Mouse (Mus musculus) hindbrain, postnatal 0 days (tissue): Measurements from ENCODE around the gene Fgd5. TPM values are rescaled to one million over a fixed set of nuclear protein-coding genes. Genes with fewer than 3 reads are reported as not detected.

Experiments
- ATAC-seq: fragments of 200-750 bp; cut with Nextera tagmentation; 2 replicates; pipeline ENCODE4 v1.8.0; 2017; ENCODE audit warnings: mild to moderate bottlenecking, moderate TSS enrichment, moderate library complexity
- DNase-seq: peaks from one replicate; pipeline ENCODE4 v3.0.0-alpha.2; 2015; ENCODE audit warnings: low spot score
- H3K27ac ChIP-seq: fragments of 300-500 bp; sonication (generic); 2 replicates; pipeline ENCODE4 v1.5.1; 2014; ENCODE audit warnings: mild to moderate bottlenecking
- H3K27me3 ChIP-seq: fragments of 300-500 bp; sonication (generic); 2 replicates; pipeline ENCODE4 v1.6.1; 2014; ENCODE audit warnings: low read length, mixed read lengths; ENCODE audit not compliant: insufficient read depth
- H3K36me3 ChIP-seq: fragments of 300-500 bp; sonication (generic); 2 replicates; pipeline ENCODE4 v1.6.1; 2014; ENCODE audit warnings: low read length, mixed read lengths; ENCODE audit not compliant: insufficient read depth
- H3K4me1 ChIP-seq: fragments of 300-500 bp; sonication (generic); 2 replicates; pipeline ENCODE4 v1.6.1; 2014; ENCODE audit warnings: antibody characterized with exemption, low read length, mixed read lengths; ENCODE audit not compliant: insufficient read depth
- H3K4me2 ChIP-seq: fragments of 300-500 bp; sonication (generic); 2 replicates; pipeline ENCODE4 v1.6.1; 2014; ENCODE audit warnings: low read depth, mild to moderate bottlenecking, low read length, moderate library complexity, mixed read lengths
- H3K4me3 ChIP-seq: fragments of 300-500 bp; sonication (generic); 2 replicates; pipeline ENCODE4 v1.5.1; 2014; ENCODE audit warnings: low read length
- H3K9ac ChIP-seq: fragments of 300-500 bp; sonication (generic); replicated peaks from 2 replicates; pipeline ENCODE4 v1.6.1; 2014; ENCODE audit warnings: mild to moderate bottlenecking, low read length, moderate library complexity, mixed read lengths
- H3K9me3 ChIP-seq: fragments of 300-500 bp; sonication (generic); 2 replicates; pipeline ENCODE4 v1.6.1; 2016; ENCODE audit warnings: low read length, mixed read lengths
- CTCF ChIP-seq: IDR thresholded peaks from 2 replicates; pipeline ENCODE4 v1.5.1; 2016; ENCODE audit warnings: antibody characterized with exemption, control low read depth, low read depth
- WGBS: fragments of 180-500 bp; shearing (Covaris S2); extraction: QIAGEN DNeasy Blood & Tissue Kit; methylation state at CpG from one replicate; pipeline ENCODE4 v1.1.7; 2014; 5-methylcytosine and 5-hydroxymethylcytosine counted together
- polyA plus RNA-seq: library from polyadenylated mRNA; unstranded; fragments of >200 nt; fragmentation: Nextera tagmentation; extraction: Ambion mirVana; gene quantifications from 2 replicates; pipeline ENCODE4 v1.2.1, GENCODE M21; 2015
- total RNA-seq: library from RNA; depleted of rRNA; stranded (reverse); fragments of >200 nt; gene quantifications from 2 replicates; pipeline ENCODE4 v1.2.3, GENCODE M21; 2014; rRNA removed

Gene Fgd5
- total and polyA plus RNA-seq, 2 experiments from 2014 or later, result 9.4 to 17.7 TPM

DNA sequence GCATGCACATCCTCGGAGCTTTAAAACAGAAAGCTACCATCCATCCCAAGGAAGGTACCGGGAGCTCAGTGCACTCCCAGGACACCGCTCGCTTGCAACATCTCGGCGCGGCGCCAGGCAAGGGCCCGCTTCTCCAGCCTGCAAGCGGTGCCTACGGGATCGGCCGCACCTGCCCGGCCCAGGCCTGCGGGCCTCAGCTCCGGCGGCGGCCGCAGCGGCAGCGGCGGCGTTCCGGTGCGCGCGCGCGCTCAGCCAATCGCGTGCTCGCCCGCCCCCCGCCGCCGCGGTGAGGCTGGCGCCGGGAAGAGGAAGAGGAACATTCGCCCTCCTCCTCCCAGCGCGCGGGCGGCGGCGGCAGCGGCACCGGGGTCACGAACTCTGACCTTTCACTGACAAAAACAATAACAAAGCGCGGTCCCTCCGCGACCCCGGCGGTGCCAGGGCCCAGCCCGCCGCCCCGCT is 112.5 kb downstream of the Fgd5 start, which contains the start of gene Nr2c2:
Gene Nr2c2, plus strand, starts transcription at position 261 of the 462 bp plus-strand sequence.
- peak within 1 kb of the TSS; percentile 99 for H3K9ac ChIP-seq
- DNase-seq, result peak; percentile 94
- peak within 1 kb of the TSS; percentile 99 for H3K27ac ChIP-seq
- H3K36me3 ChIP-seq, result no peaks in the 10 kb centered on the region
- no peak for TF ChIP-seq CTCF
- 0% methylated on average over 49 of the region's 58 CpGs for WGBS
- H3K27me3 ChIP-seq, result no peaks in the 10 kb centered on the region
- H3K9me3 ChIP-seq, result no peaks in the 10 kb centered on the region
- peak; percentile 66 for ATAC-seq
- H3K4me3 ChIP-seq, result peak within 1 kb of the TSS; percentile 98
- H3K4me2 ChIP-seq, result peak within 1 kb of the TSS; percentile 77
- 0 out of 2 replicates have a peak, but pooled peaks cover 10% of the 10 kb centered on the region for H3K4me1 ChIP-seq

DNA sequence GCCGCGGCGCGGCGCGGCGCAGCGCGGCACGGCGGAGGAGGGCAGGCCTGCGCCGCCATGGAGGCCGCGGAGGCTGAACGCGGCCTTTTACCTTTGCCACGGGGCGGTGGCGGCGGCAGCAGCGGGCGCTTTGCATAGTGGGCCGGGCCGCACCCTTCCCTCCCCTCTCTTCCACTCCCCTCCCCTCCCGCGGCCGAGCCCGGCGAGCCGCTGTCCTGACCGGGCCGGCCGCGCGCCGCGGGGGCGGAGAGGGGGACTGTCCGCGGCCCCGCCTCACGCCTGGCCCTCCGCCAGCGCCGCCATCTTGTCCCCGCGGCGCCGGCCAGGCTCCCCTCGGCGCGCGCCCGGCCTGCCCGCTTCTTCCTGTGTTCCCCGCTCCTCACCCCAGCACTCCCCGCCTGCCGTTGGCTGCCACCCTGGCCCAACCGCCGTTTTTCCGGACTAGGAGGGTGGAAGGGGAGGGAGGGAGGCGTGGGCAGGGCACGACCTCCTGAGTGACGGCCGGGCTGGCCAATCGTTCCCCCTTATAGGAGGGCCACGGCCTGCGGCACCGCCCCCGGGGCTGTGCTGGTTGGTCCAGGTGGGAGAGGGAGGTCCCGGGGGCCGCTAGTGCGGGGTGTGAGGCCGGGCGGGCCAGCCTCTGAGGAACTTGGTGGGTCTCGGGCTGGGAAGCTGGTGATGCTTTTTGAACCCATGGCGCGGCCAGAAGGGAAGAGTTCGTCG is 113.2 kb downstream of the Fgd5 start:
- peak overlapping the region; percentile 98 for H3K4me3 ChIP-seq
- 0 out of 2 replicates have a peak, but pooled peaks cover 10% of the 10 kb centered on the region for H3K4me1 ChIP-seq

DNA sequence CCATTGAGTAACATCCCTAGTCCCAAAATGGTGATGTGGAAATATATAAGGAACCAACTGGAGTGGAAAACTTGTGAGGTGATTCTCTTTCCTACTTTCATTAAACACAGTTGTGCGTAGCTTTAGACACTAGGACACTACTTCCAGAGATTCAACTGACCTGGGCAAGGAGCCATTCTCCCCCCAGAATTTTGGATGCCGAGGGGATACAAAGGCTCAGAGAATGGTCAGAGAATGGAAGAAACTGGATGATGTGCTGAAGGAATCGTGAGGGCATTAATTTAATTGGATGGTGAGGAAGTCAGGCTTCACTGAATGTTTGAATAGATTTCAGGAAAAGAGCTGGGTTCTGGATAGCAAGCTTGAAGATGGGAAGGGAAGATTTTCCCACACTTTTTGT is 114.1 kb downstream of the Fgd5 start:
- H3K9me3 ChIP-seq, result no peaks in the 10 kb centered on the region
- TF ChIP-seq CTCF, result no peak
- ATAC-seq, result no peak
- H3K27ac ChIP-seq, result peak overlapping the region; percentile 99
- peak overlapping the region; percentile 98 for H3K4me3 ChIP-seq
- WGBS, result 7% methylated on average over 3 of the region's 3 CpGs
- peak overlapping the region; percentile 99 for H3K9ac ChIP-seq
- H3K36me3 ChIP-seq, result no peaks in the 10 kb centered on the region
- no peak for DNase-seq
- H3K4me2 ChIP-seq, result peak overlapping the region; percentile 77
- H3K4me1 ChIP-seq, result 0 out of 2 replicates have a peak, but pooled peaks cover 10% of the 10 kb centered on the region
- no peaks in the 10 kb centered on the region for H3K27me3 ChIP-seq

More for the DNA sequence above, 113.2 kb downstream of the Fgd5 start:
- Histone ChIP-seq H3K9me3 (no peaks in the 10 kb centered on the region), H3K9ac (peak overlapping the region; percentile 99), H3K27me3 (no peaks in the 10 kb centered on the region), H3K36me3 (no peaks in the 10 kb centered on the region), H3K27ac (peak overlapping the region; percentile 99), H3K4me2 (peak overlapping the region; percentile 77)
- whole genome bisulfite sequencing, result 0% methylated on average over 57 of the region's 81 CpGs
- ATAC-seq (peak; percentile 98), DNase-seq (peak; percentile 99)
- TF ChIP-seq CTCF, result no peak

DNA sequence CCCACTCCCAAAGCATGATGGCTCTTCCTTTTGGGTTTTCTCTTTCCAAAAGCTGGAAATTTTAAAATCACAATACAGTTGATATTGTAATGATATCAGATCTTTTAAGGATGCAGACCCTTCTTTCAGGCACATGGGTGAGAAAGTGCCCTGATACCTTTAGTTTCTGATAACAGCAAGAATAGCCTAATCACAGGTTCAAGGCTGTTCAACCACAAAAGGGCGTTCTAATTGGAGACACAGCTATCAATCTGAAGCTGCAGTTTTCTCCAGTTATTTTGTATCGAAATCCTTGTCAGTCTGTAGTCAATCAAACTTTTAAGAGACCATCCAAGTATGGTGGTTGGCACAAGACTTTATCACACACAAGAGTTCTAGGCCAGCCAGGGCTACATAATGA is 115.2 kb downstream of the Fgd5 start:
- H3K4me2 ChIP-seq, result no peak overlapping the region
- WGBS, result 91% methylated on average over 2 of the region's 2 CpGs
- H3K4me3 ChIP-seq, result no peak overlapping the region
- H3K27ac ChIP-seq, result no peak overlapping the region
- no peaks in the 10 kb centered on the region for H3K27me3 ChIP-seq
- TF ChIP-seq CTCF, result no peak
- 0 out of 2 replicates have a peak, but pooled peaks cover 10% of the 10 kb centered on the region for H3K4me1 ChIP-seq
- H3K9ac ChIP-seq, result no peak overlapping the region
- H3K36me3 ChIP-seq, result no peaks in the 10 kb centered on the region
- no peak for ATAC-seq
- no peak for DNase-seq
- no peaks in the 10 kb centered on the region for H3K9me3 ChIP-seq

DNA sequence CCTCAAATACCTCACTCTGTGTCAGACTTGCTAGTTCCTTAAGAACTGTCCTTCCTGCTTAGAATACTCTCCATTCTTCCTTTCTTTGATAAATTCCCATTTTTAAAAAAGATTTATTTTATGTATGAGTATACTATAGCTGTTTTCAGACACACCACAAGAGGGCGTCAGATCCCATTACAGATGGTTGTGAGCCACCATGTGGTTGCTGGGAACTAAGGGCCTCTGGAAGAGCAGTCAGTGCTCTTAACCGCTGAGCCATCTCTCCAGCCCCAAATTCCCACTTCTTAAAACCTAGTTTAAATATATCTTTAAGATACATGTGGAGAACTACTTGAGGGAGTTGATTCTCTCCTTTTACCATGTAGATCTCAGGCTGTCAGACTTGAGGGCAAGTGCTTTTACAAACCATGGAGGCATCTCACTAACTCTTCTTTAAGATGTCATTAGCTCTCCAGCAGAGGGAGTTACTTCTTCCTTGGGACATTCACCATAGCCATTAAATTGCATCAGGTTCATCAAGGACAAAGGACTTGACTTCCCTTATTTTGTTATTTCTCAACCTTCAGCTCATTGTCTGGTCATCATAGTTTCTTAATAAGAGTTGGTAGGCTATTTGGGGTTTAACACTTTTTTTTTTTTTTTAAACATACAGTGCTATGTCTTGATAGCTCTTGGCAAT is 122.1 kb downstream of the Fgd5 start:
- H3K27me3 ChIP-seq, result no peaks in the 10 kb centered on the region
- DNase-seq (no peak), ATAC-seq (no peak)
- no peak overlapping the region for H3K27ac ChIP-seq
- H3K9me3 ChIP-seq, result no peaks in the 10 kb centered on the region
- no peak; the same call in 1 of the 2 replicates for TF ChIP-seq CTCF
- 75% methylated on average over 2 of the region's 2 CpGs for WGBS
- H3K9ac ChIP-seq, result no peak overlapping the region
- no peaks in the 10 kb centered on the region for H3K4me1 ChIP-seq
- H3K4me2 ChIP-seq, result no peak overlapping the region
- H3K36me3 ChIP-seq, result peaks cover 6% of the 10 kb centered on the region; the same call in 1 of the 2 replicates
- H3K4me3 ChIP-seq, result no peak overlapping the region

DNA sequence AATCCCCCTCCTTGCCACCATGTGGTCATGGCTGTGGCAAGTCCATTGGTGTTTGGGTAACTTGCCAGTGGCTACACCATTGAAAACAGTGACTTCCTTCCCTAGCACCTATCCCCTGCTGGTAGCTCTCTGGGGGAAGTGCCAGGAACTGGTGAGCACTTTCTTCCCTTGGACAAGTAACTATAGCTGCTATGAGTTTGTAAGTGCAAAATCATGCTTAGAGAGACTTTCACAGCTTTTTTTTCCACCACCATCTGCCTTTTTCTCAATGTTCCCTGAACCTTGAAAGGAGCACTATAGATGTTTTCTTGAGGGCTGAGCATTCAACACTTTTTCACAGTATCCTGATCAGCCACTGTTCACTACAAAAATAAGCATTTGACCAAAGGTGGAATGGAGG is 145.9 kb downstream of the Fgd5 start:
- DNase-seq, result no peak
- TF ChIP-seq CTCF, result no peak

More for the DNA sequence above, 145.9 kb downstream of the Fgd5 start:
- Histone ChIP-seq H3K9me3 (no peaks in the 10 kb centered on the region), H3K4me1 (no peaks in the 10 kb centered on the region), H3K4me2 (no peak overlapping the region), H3K36me3 (no peaks in the 10 kb centered on the region), H3K27ac (no peak overlapping the region), H3K4me3 (no peak overlapping the region), H3K27me3 (no peaks in the 10 kb centered on the region), H3K9ac (no peak overlapping the region)
- ATAC-seq, result no peak

Other genes starting within 250 kb of the Fgd5 start
- gene Grip2, start 151.6 kb upstream of the Fgd5 start, total RNA-seq, result 14.6 and 19.2 TPM in 2 replicates
- 5.2 and 5.3 TPM in 2 replicates for gene Grip2, start 151.6 kb upstream of the Fgd5 start, polyA plus RNA-seq
- gene Ccdc174, start 100.8 kb upstream of the Fgd5 start, total RNA-seq, result 12.8 and 15.1 TPM in 2 replicates
- 36.3 and 43.4 TPM in 2 replicates for gene Ccdc174, start 100.8 kb upstream of the Fgd5 start, polyA plus RNA-seq
- gene 4930590J08Rik, start 76.1 kb upstream of the Fgd5 start, total RNA-seq, result 2.2 and 3.2 TPM in 2 replicates
- gene 4930590J08Rik, start 76.1 kb upstream of the Fgd5 start, polyA plus RNA-seq, result 0.63 and 0.64 TPM in 2 replicates
- 63.4 and 80.7 TPM in 2 replicates for gene Nr2c2, start 112.5 kb downstream of the Fgd5 start, total RNA-seq
- gene Nr2c2, start 112.5 kb downstream of the Fgd5 start, polyA plus RNA-seq, result 30.8 and 31.8 TPM in 2 replicates
- 14.8 and 33.6 TPM in 2 replicates for gene Mrps25, start 205.2 kb downstream of the Fgd5 start, total RNA-seq
- 63.5 and 64.4 TPM in 2 replicates for gene Mrps25, start 205.2 kb downstream of the Fgd5 start, polyA plus RNA-seq
- gene Rbsn, start 236.0 kb downstream of the Fgd5 start, total RNA-seq, result 23.4 and 29.0 TPM in 2 replicates
- 33.8 and 36.0 TPM in 2 replicates for gene Rbsn, start 236.0 kb downstream of the Fgd5 start, polyA plus RNA-seq